Mouse (Mus musculus): ENCODE results near the gene Hc.

The Hc gene

DNA sequence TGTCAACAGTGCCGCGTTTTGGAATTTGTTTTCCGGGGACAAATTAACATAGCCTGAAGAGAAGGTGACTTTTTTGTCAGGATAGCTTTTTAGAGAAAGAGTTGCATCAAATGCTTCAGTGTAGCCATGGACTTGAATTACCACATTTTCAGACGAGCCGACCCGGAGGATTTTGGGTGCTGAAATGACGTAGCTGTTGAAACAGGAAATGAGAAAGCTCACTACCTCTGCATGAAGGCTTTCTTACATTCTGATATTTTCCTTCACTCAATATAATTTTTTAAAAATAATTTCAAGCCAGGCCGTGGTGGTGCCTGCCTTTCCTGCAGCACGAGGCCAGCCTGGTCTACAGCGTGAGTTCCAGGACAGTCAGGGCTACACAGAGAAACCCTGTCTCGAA is 4.0 kb downstream of the Hc start:
- DNase-seq (ENCODE audit: low spot score) = no peak

DNA sequence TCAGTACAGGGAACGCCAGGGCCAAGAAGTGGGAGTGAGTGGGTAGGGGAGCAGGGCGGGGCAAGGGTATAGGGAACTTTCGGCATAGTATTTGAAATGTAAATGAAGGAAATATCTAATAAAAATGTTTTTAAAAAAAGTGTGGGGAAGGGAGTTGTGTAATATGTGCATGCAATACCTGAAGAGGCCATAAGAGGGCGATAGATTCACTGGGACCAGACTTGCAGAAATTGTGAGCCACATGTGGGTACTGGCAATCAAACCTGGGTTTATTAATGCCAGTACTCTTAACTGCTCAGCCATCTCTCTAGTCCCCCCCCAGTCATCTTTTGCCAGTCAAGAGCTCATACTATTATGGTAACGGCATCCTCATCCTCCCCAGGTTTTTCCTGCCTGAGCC is 12.4 kb downstream of the Hc start:
- peak; percentile 35 for DNase-seq (ENCODE audit: low spot score)

DNA sequence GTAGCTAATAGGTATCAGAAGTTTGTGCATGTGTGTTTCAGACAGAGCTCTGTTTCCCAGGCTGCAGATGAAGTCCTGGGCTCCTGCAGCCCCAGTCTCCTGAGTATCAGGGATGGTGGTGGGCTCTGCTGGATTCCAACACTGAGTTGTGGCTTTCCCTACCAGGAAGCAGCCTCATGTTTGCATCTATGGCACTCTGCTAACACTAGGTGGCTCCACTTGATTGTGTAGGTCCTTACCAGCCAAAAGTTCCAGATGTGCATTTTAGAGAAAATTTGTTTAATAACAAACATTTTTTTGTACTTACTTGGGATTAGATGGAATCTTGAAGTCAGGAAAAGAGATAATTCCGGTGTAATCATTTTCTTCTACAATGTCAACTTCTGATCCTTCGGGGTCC is 16.3 kb downstream of the Hc start:
- DNase-seq (ENCODE audit: low spot score) = peak; percentile 31

DNA sequence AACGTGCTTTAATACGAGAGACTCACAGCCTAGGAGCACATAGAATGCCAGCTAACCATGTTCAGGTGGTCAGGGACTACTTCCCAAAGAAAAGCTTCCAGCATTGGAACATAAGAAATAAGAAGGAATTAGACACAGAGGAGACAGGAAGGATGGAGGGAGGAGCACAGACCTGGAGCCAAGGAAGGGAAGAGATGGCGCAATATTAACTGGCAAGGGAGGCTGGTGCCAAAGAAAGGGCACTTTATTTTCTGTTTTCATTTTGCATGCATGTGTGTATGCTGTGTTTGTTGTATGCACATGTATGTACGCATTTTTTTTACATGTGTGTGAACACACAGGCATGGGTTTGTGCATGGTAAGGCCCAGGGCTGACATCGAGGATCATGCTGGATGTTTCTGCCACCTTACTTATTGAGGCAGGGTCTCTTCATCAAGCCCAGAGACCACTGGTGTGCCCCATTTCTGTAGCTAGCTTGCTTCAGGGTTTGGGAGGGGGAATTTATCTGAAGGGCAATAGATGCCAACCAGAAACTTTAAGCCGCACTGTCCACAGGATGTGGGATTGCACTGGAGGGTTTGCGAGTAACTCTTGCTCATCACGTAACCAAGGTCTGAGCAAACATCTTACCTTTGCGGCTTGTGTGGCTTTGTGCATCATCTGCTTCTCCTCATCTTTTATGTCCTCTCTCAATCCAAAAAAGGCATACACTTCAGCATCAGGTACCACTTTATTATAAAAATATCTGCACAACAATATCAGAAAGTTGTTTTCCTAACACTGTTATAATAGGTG is 22.5 kb downstream of the Hc start:
- DNase-seq (ENCODE audit: low spot score) = peak; percentile 29

DNA sequence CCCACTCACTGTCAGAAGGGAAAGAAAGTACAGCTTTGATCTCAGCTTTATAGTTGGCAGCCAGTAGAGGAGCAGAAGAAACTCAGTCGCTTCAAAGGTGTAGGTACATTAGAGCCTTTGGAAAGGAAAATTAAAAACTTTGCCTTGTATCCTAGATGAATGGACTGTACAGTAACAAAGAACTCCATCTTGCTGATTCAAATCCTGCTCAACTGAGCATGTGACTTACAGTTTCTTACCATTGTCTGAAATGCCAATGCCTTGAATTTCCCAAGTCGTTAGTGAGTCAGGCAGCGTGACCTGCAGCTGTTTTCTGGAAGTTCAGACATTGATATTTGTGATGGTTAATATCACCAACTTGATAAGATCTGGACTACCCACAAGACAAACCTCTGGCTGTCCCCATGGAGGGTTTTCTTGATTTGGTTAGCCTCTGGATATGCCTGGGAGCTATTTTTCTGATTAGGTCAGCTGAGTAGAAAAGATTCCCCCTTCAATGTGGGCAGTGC is 36.5 kb downstream of the Hc start:
- DNase-seq (ENCODE audit: low spot score) = no peak

DNA sequence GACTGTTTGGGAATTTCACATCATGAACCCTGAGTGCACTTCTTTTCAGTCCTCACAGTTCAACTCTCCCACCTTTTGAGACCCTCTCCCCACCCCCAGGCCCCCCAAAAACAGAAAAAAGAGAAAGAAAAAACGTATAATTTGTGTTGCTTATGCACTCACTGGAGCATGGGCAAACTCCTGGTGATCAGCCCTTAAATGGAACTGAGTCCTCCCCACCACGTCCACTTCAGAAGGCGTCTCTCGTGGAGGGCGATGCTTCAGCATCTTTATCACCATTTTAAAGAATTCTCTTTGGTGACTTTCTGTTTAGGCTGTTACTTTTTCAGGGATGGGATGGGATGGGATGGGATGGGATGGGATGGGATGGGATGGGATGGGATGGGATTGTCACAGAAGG is 39.4 kb downstream of the Hc start:
- DNase-seq (ENCODE audit: low spot score) = no peak

DNA sequence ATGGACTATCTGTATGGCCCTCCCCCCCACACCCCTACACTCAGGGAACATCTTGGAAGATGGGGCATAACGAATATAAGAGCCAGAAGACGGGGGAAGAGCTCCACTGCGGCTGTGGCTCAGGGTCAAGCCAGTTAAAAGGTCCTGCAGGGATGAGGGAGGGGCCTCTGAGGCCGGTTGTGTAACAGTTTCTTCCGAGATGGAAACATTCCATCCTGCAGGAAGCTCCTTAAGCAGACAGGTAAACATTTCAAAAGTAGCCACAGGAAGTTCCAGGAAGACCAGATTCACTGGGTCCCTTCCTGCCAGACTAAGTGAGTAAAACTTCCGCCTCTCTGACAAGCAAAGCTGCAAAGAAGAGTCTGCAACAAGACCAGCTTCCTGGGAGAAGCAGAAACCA is 45.4 kb downstream of the Hc start:
- no peak for DNase-seq (ENCODE audit: low spot score)

DNA sequence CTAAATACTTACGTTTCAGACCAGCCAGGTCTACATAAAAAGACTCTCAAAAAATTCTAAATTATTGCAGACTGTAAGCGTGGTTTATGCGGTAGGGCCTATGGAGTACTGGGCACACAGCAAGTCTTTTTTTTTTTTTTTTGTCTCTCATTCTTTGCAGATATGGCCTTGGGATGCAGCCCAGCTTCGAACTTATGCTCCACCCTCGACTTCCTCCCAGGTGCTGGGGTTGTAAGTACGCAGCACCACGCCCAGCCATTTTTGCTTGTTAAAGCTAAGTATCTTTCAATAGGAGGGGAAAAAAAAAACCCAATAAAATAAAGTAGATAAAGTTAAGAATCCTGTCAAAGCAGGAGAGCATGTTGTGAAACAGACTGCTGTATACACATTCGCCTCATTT is 49.6 kb downstream of the Hc start:
- no peak for DNase-seq (ENCODE audit: low spot score)

DNA sequence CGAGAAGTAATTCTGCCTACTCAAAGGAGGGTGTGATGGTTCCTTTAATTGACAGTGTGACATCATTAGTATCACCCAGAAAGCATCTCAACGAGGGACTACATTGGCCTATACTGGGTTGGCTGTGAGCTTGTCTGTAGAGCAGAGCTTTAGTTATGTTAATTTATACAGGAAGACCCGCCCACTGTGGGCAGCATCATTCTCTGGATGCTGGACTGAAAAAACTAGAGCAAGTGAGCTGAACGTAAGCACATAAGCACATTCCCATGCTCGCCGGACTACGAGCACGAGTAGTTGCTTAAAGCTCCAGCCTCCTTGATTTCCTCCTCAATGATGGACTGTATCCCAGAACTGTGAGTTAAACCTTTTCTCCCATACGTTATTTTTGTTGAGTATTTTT is 62.3 kb downstream of the Hc start:
- no peak for DNase-seq (ENCODE audit: low spot score)

DNA sequence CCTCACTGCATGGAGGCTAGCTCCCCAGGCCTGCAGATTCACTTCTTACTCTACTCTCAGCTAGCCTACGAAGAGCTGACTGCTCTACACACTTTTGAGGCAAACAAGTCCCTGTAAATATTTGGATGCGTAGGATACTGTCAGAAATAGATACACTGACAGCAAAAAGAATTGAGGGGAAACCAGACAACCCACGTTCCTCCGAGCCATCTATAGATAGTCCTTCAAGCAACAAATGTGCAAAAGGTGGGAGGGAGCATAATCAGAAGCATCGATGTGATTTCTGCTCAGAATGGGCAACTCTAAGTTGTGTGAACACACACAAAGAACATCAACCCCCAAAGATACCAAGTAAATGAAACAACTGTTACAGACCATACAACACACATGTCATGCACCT is 64.7 kb downstream of the Hc start:
- no peak for DNase-seq (ENCODE audit: low spot score)

DNA sequence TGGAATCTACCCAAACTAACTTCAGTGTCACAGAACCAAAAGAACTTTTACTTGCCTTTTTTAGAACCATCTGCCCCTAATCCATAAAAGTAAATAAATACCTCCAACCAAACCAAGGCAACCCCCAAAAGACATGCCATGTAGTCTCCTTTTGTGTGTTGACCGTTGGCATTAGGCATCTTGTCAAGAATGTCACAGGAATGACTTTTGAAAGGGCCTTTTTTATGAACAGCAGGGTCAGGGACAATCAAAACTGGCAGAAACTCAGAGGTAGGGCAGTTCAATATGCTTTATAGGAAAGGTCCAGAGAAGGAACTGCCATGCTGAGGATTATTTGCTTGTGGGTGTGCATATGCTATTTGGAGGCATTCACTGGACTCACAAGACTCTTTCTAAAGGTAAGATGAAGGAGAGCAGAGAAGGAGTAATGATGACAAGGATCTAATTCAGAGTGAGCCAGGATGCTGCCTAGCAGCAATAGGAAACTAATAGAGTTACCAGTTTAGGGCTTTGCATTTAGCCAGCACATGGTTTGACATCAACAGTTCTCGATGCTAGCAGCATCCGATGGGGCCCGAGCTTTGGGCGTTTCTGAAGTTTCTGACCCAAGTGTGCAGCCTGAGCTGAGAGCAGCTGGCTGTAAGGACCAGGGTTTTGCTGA is 67.4 kb downstream of the Hc start:
- no peak for DNase-seq (ENCODE audit: low spot score)

DNA sequence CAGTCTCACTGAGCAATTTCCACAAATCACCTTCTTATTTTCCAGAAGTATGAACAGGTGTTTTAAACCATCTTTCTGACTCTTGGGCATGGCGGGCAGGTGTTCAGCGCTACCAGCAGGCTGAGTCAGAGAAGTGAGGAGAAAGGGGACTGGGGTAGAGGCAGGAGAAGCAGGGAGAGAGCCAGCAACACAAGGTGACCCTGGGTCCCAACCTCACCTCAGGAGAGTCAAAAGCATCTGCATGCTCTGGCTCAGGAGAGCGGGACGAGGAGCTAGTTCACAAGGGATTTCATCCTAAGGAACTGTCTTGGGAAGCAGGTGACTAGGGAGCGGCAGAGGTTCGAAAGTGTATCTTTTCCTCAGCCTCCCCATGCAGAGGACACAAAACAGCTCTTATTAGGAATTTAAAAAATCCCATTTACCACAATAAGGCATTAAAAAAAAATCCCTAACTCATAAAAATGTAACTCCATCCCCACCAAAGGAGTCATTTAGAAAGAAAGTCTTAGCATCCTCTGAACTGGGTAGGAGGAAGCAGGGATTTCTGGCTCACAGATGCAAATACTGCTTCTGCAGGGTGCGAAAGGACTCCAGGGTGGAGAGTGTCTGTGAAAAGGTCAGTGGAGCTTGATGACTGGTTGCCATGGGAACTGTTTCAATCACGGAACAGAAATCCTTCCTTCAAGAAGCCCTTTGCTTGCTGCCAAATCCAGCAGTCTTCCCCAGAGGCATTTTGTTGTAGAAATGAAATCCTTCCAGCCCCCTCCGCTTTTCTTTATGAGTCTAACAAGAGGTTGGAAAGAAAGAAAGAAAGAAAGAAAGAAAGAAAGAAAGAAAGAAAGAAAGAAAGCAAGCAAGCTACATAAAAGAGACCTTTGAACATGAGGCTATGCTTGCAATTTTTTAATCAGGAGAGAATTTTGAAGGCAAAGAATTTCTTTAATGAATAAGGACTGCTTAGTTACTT is 68.2 kb downstream of the Hc start:
- no peak for DNase-seq (ENCODE audit: low spot score)

DNA sequence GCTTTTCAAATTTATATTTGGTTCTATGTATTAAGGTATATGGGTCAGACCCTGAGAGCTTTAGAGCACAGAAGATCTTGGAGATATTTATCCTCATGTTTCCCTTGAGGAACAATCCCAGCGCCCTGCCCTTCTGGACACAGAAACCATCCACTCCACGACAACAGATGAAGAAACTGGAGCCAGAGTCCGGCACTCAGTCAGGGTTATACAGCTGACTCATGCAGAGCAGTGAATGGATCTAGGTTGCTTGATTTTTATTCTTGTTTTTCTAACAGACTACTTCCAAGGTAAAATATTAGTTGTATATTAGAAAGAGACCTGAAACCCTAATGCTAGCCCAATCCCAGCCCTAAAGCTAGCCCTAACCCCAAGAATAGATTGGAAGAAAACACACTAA is 69.3 kb downstream of the Hc start:
- no peak for DNase-seq (ENCODE audit: low spot score)

DNA sequence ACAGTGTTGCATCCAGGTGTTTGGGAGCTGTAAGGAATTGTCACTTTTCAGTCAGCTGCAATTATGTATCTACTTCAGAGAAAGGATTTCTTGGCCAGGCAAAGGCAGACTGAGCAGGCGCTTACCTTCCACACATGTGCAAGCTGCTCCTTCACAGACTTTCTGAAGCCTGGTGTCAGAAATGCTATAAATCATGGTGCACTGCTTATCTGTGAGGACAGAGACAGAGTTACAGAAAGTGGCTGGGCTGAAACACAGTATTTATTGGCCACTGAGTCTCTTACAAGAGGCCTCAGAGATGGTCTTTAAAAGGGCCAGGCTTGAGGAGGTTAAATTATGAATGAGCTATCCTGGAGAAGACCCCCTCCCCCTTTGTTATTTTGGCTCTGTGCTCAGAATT is 71.5 kb downstream of the Hc start:
- no peak for DNase-seq (ENCODE audit: low spot score)

DNA sequence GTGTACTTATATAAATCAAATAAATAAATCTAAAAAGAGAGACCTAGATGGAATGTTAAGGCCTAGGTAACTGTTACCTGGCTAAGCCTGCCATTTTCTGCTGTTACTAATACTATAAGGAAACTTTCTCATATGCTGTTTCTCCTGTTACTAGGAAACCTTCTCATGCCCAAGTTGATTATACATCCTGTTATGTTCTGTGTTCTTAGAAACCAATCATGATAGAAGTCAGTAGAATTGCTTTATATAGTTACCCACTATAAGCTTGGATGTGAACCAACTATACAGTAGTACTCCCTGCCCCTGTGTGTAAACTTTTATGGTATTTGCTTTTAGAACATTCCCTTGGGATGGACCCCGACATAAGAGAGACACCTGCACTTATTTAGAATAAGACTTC is 73.6 kb downstream of the Hc start:
- DNase-seq (ENCODE audit: low spot score) = no peak

DNA sequence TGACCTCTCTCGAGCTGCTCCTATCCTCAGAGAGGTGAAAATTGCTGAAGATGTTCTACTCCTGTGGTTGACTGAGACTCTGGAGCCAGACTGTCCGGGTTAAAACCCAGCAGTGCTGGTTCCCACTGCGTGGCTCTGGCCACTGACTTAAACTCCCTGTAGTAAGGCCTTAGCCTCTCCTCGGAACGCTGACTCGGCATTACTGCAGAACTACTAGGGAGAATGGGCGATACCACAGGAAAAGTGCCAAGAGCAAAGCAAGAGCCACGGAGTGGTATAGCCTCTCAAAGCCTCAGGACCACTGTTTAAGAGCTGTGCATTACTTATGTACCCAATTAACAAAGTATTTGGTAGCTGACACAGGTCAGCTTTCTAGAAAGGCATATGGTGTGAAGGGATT is 76.4 kb downstream of the Hc start:
- DNase-seq (ENCODE audit: low spot score) = no peak

DNA sequence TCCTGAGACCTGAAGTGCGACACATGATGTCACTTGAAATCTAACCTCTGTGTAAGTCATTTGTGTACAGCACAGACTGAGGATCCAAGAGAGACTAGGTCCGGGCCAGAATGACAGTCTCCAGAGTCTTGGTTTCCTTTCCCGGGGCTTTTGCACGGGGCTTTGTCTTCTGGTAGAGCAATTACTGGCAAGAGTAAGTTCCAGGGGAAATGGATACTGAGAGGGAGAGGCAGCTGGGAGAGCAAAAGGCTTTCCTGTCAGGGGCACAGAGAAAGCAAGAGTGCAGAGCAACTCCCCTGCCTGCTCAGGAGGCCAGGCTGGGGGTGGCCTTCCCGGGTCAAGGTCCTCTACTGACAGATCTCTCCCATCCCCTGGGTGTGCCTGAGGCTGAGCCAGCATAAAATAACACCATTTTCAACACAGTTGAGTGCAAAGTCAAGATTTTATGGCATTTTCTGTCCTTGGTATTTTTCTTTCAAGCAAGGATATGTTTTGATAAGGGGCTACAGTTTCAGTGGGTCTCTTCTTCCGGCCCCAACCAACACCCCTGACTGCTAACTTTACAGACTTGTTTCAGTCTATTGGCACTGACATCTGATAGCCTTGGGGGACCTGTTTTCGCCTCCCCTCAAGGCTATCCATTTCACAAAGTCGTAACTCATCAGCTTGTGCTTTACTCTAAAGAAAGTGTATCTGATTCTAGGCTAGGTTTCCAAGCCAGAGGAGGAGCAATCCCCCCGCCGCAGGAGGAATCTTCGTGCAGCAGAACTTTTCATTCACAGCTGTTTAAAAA is 78.1 kb downstream of the Hc start:
- DNase-seq (ENCODE audit: low spot score) = no peak

DNA sequence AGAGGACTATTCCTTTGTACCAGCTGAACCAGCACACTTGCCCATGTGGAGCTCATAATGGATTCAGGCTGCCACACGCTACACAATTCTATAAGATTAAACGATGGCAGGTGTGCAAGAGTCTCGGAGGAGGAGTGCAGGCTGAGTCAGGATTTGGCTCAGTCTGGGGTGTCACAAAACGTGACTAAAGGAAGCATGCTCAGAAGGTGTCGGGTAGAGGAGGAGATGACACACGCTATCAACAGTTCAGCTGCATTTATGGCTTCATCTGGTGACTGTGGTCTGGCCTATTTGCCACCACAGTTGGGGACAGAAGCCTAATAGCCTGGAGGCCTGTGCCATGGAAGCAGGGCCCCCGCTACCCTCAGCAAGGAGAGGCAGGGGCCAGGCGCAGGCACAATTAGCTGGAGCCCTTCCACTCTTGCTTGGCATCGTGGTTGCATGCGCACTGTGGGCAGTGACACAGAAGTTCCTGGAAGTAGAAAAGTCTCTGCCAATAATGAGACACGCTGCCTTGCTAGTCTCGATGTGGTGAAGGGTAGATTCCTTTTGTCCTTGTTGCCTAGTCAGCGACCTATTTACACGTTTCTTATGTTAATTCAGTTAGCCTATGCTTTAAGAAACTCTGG is 79.0 kb downstream of the Hc start:
- no peak for DNase-seq (ENCODE audit: low spot score)

DNA sequence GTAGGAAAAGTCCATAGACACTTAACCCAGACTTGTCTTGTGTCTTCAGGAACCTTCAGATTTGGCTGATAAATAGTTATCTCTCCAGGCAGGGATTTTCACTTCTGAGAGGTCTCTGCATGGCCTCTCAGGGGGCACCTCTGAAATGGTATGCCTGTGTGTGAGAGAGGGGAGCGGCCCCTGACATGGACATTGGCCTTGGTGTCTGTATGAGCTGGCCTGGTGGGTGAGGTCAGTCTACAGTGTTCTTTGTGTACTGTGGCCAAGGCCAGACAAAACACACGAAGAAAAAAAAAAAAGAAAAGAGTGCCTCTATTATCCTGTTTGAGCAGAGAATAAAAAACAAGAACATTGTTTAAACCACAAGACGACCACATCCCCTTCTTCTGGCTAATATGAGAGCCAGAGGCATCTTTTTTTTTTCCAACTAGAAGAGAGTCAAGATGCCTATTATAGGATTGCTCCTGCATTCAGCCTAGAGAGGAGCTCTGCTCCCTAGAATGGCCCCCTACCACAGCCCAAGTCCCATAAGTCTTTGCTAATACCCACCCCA is 81.7 kb downstream of the Hc start:
- DNase-seq (ENCODE audit: low spot score) = no peak

DNA sequence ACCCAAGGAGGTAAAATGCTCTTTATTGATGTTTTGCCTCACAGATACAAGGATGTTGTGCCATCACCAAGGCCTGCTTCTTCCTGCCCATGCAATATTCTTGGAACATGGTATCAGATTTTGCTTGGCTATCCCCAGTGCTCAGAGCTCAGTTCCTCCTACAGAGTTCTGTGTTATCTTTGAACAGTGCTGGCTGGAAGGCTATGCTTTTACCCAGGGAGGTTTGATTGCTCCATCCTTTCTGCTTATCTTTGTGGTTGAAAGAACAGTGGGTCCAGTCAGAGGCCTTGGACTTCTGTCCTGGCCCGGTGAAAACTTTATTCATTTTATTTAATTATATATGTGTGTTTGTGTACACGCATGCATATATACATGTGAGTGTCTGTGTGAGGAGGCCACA is 83.0 kb downstream of the Hc start:
- DNase-seq (ENCODE audit: low spot score) = no peak

All from T-cell, adult 2 months (primary cell).